Mouse (Mus musculus) cerebellum, postnatal 4 days (tissue): Measurements from ENCODE around the gene Cdkl2.

Experiments used
- DNase-seq, 2 experiments: peaks; one replicate each; pipeline ENCODE4 v3.0.0; 2022; ENCODE audit warnings: low spot score in 2 of 2, mixed read lengths in 1 of 2

The Cdkl2 gene

DNA sequence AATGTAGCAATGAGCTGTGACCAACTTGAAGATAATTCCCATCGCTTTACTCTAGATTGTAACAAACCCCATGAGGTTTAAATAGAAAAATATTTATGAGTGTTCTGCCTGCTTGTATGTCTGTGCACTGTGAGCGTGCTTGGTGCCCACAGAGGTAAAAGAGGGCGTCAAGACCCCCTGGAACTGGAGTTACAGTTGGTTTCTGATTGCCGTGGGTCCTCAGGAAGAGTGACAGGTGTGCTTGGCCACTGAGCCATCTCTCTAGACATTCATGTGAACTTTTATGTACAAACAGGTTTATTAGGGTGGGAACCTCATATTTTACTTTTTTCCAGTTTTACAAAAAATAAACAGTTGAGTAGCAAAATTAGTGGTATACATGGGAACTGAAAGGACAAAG, at the start of gene Cdkl2:
Cdkl2 (minus strand) TSS at position 101 of the 400 bp plus-strand sequence.
- no peak for DNase-seq

DNA sequence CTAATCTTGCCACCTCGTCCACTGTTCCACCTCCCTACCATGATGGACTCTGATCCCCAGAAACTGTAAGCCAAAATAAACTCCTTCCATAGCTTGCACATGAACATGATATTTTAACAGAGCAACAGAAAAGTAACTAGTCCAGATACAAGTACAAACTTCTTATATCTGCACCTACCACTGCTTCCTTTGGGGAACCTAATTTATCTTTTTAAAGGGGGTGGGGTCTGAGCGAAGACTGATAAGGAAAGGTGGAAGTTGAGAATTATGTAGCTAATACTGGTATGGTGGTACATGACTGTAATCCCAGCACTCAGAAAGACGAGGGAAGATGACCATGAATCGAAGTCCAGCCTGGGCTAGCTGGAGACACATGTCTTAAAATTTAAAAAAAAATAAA, 43.8 kb upstream of the Cdkl2 start:
- no peak for DNase-seq

GRCm38 (mm10) chr5:92085821-92086550, 42.3 kb upstream of the Cdkl2 start:
- no peak for DNase-seq

DNA sequence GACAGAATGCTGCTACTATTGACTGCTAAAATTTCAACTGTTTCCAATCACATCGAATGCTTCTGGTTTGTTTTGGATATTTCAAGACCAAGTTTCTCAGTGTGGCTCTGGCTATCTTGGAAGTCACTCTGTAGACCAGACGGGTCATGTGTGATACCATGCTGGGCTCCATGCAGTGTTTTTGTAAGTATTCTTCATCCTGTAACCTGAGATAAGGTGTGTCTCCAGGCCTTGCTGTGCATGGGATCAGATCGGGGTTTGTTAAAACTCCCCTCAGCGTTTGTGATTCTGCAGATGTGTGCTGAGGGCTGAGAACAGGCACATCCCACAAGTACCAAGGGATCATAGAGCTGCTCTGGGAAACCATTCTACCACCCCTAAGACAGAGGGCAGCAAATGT, 41.6 kb upstream of the Cdkl2 start:
- no peak for DNase-seq

- peak; percentile 93 to 95 for DNase-seq
Observed at GRCm38 (mm10) chr5:92083417-92084038, 39.8 kb upstream of the Cdkl2 start, which contains the start of gene G3bp2. Gene G3bp2 (minus strand): TSS chr5:92083719.

DNA sequence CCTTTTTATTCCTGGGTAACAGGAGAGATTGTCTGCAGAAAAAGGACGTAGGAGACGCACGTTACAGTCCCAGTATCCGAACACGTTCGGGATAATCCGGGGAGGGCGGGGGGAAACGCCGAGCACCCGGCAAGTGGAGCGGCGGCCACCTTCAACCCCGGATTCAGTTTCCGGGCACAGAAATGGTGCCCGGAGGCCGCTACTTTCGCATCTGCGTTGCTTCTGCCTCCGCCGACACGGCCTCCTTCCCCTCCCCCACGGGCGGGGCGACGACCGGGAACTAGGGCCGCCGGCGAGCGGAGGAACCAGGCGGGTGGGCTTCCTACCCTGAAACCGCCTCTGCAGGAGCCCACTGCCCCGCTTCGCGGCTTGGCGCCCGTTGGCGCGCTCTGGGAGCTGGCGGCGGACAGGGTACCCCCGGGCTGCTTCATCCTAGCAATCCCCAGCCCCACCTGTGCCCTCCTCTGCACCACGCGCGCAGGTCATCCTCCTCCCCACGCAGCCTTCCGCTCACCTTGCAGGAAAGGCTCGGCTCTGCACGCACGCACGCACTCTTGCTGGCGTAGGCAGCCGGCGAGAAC, 39.2 kb upstream of the Cdkl2 start:
- peak; percentile 44 to 67 for DNase-seq

DNA sequence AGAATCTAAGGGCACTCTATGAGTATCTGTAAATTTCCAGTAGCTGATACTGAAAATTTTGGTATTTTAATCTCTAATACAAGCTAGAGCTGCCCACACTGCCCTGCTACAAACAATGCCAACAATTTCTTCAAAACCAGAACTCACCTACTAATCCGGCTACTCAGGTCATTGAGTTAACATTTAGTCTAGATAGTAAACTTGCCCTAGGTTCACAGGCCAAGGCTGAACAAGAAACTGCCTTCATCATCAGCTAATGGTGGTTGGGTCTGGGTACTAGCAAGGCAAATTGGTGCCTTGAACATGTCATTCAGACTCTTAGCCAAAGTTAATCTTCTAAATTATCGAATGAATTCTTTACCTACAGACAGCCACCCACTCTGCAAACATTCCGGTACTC, 37.6 kb upstream of the Cdkl2 start:
- no peak for DNase-seq

DNA sequence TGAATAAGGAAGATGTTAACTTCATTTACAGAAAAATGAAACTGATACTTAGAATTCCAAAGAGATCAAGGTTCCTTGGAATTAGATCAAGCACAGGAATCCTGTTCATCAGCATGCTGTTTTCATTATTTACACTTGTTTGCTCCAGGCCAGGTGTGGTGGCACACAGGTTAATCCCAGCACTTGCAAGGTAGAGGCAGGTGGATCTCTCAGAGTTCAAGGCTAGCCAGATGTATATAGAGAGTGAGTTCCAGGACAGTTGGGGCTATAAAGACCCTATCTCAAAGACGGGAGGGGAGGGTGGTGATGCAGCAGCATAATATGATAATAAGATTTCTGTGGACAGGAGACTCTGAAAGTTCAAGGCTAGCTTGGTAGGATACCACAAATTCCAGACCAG, 36.7 kb upstream of the Cdkl2 start:
- no peak for DNase-seq

- DNase-seq, result no peak
Observed at GRCm38 (mm10) chr5:92079304-92079703, 35.6 kb upstream of the Cdkl2 start.

GRCm38 (mm10) chr5:92078751-92079150, 35.1 kb upstream of the Cdkl2 start:
- no peak for DNase-seq

- no peak for DNase-seq
Observed at GRCm38 (mm10) chr5:92076273-92076672, 32.6 kb upstream of the Cdkl2 start.

- no peak for DNase-seq
Observed at GRCm38 (mm10) chr5:92074061-92074460, 30.4 kb upstream of the Cdkl2 start.

DNA sequence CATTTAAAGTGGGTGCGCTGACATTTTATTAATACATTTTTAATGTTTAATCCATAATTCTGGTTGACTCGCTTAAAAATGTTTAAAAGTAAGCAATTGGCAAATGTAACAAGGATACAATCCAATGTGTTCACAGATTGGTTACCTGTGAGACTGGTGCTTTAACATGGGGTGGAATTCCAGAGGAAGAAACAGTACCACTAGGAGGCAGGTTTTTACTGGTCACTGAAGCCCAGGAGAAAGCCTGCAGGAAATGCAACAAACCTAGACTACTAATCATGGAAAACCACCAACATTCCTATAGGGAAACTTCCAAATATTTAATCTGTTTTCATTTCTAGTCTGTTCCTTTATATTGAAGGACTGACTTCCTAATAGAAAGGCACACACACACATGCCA, 19.5 kb upstream of the Cdkl2 start:
- no peak for DNase-seq

DNA sequence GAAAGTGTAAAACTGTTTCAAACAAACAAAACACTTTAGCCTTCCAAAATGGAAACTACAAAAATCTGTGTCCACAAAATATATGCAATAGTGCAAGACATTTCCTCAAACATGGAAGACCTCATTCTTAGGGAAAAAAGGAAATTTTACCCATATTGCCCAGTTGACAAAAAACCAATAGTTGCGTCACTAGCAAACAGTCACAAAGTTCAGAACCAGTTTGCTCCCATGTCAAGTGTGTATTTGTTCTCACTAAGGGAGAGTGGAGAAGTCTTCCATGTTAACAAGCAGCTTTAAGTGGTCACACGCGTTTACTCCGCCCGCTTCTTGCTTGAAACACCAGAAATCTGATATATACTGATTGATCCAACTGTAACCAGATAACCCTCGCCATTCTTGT, 9.2 kb upstream of the Cdkl2 start:
- DNase-seq, result no peak

DNA sequence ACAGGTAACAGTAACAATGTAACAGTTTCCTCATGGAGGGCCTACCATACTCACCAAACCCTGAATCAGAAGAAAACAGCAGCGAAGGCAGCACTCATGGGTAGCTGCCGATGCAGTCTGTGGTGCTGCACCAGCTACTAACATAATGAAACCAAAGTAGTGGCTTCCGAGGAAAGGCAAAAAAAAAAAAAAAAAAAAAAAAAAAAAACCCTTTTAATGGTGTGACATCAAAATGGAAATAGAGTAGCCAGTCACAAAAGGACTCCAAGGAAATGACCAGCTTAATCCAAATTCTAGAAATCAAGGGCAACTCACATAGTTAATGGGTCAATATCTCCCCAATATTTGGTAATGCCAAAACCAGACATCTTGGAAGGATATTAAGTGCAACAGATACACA, 6.7 kb upstream of the Cdkl2 start:
- no peak for DNase-seq

- peak; percentile 83 to 92 for DNase-seq
Observed at GRCm38 (mm10) chr5:92042377-92043348, 1.0 kb downstream of the Cdkl2 start.

DNA sequence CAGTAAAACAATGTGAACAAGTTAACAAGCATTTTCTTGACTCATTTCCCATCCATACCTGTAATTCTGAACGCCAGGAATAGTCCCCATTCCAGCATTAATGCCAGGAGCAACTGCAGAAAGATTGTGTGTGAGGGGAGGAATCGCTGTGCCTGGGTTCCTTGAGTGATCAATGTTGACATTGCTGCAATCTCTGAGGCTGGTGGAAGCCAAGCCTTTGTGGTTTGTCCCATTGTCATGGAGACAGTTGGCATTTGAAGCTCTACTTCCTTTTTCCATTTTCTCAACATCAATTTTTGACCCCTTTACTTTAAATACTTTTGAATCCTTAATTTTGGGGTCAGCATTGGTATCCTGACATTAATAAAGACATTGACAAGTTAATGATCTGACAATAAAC, 23.7 kb downstream of the Cdkl2 start:
- no peak for DNase-seq

DNA sequence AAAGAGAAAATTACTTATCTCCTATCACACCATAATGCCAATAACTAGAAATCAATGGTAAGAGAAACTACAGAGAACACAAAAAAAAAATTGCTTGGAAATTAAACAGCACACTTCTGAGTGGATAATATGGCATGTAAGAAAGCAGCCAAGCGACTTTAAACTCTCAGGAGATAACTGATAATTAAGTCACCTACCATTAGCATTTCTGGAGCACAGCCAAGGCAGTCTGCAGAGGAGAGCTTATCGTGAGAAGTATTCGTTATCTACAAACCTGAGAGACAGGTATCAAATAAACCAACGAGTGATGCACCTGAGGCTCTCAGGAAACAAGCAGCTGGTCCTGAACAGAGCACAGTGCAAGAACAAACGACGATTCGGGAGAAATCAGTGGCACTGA, 31.9 kb downstream of the Cdkl2 start:
- no peak for DNase-seq

DNA sequence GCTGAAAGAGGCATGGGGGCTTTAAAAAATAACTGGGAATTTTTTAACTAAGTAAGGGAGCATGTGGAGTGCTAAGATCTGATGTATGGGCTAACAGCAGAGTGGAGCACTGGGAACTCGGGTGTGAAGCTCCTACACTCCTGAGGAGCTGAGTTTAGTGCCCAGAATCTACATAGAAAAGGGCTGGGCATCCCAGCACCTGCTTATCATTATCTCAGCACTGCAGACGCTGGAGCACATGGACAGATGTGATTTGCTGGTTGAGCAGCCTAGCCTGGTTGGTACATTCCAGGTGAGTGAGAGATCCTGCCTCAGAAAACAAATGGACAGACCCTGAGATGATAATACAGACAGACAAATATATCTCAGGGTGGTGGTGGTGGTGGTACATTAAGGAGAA, 33.9 kb downstream of the Cdkl2 start:
- no peak for DNase-seq

DNA sequence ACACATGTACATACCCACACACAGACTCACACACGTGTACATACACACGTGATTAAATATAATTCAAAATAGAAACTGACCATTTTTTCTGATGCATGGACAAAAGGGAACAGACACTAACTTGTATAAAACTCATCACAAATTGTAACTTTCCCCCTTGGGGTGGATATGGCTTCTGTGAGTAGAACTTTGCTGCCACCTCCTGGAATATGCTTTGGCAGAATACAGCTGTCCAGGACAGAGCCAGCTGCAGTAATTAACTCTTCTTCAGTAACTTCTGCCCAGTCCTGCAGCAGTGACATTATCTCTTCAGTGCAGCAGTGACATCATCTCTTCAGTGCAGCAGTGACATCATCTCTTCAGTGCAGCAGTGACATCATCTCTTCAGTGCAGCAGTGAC, 40.7 kb downstream of the Cdkl2 start:
- no peak for DNase-seq

DNA sequence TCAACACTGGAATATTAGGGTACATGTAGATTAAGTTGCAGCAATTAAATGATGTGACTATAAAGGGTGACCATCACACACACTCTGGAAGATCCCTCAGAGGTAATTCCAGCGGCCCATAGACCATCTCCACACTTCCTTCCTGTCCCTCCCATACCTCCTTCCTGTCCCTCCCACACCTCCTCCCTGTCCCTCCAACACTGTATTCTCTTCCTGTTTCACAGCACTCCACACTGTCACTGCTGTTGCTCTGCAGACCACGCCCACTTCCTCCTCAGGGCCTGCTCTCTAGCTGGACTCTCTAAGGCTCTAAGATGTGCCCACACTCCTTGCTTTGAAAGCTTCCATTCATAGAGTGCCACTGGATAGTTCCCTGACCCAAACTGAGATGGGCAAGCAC, 42.9 kb downstream of the Cdkl2 start:
- no peak for DNase-seq

DNA sequence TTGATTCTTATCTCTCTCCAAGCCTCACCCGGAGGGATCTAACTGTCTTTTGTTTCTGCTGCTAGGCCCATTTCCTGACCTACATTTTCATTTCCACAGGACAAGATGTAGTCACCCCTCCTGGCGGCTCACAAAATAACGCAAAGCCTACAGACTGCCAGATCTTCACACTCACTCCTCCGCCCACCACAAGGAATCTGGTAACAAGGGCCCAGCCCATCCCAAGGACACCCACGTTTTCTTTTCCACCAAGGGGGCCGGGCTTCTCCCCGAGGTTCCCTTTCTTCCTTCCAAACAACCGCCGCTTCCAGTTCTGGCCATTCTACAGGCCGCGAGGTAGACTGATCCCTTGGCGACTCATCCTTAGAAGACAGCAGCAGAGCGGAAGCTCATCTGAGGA, 49.1 kb downstream of the Cdkl2 start:
- DNase-seq, result no peak
